Mouse (Mus musculus) C2C12 (cell line): ENCODE measurements around the gene Sqstm1.

Source experiments
- CEBPB ChIP-seq: IDR thresholded peaks from one replicate; pipeline ENCODE4 v1.6.1; 2011; ENCODE audit warnings: low read depth, mild to moderate bottlenecking, control low read depth, moderate library complexity
- CTCF ChIP-seq: IDR thresholded peaks from one replicate; pipeline ENCODE4 v1.5.1; 2011; ENCODE audit not compliant: control insufficient read depth, insufficient read depth, insufficient read length
- MAX ChIP-seq: IDR thresholded peaks from one replicate; pipeline ENCODE4 v1.6.1; 2011; ENCODE audit warnings: mild to moderate bottlenecking, control low read depth
- MYOD1 ChIP-seq: IDR thresholded peaks from one replicate; pipeline ENCODE4 v1.6.1; 2011; ENCODE audit warnings: low read depth; ENCODE audit not compliant: control insufficient read depth, insufficient read length
- MYOG ChIP-seq: IDR thresholded peaks from one replicate; pipeline ENCODE4 v1.6.1; 2011; ENCODE audit not compliant: control insufficient read depth, insufficient read length; ENCODE audit errors: extremely low read depth
- USF1 ChIP-seq: IDR thresholded peaks from one replicate; pipeline ENCODE4 v1.6.1; 2011; ENCODE audit warnings: low read depth, mild to moderate bottlenecking, control low read depth, moderate library complexity

DNA sequence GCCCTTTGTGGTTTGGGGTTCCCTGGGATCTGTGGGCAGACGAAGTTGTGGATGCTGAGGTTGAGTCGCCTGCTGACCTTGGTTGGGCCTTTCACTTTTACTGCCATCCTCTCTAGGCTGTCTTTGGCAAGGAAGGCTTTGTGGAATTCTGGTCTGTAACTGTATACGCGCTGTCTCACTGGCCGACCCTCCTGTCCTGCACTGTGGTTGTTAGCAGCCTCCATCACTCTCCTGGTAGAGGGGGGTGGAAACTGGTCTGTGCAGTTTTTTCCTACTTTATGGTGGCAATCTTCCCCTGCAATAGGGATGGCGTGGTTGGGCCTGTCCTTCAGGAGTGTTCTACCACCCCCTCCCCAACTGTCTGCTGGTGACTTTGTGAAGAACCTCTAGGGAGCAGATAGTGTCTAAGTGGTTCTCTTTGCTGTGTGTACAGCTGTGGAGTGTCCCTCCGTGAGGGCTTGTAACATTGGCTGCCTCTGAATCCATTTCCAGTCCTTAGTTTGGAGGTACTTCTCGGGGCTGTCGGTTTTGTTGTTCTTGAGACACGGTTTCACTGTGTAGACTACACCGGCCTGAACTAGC is 42.1 kb upstream of the Sqstm1 start:
- TF ChIP-seq CTCF (no peak), MYOD1 (no peak), USF1 (no peak), MAX (no peak), CEBPB (no peak), MYOG (no peak)
